Mouse (Mus musculus) gastrocnemius, adult 8-10 months (tissue): Measurements from ENCODE around the gene Fgfr2. TPM values are rescaled to one million over a fixed set of nuclear protein-coding genes. Genes with fewer than 3 reads are reported as not detected.

Experiments
- DNase-seq, 2 experiments: peaks; one replicate each; pipeline ENCODE4 v3.0.0; 2022; ENCODE audit warnings: low spot score in 2 of 2
- total RNA-seq, 4 experiments: library from RNA; stranded (reverse); gene quantifications; 2 replicates each; pipeline ENCODE4 v1.2.4; 2022

Fgfr2 gene
- total RNA-seq, 4 experiments from 2014 or later: 0.17 to 1.3 (median 0.62) TPM

- DNase-seq: no peak
These were observed 497.0 kb downstream of the Fgfr2 start for GRCm38 (mm10) chr7:132626174-132626573.

GRCm38 (mm10) chr7:132624161-132624560 is 499.0 kb downstream of the Fgfr2 start:
- DNase-seq: no peak

GRCm38 (mm10) chr7:132619975-132620918 is 502.9 kb downstream of the Fgfr2 start:
- no peak for DNase-seq

GRCm38 (mm10) chr7:132619549-132619948 is 503.6 kb downstream of the Fgfr2 start:
- no peak for DNase-seq

- no peak for DNase-seq
These were observed 506.1 kb downstream of the Fgfr2 start for GRCm38 (mm10) chr7:132617021-132617564.

GRCm38 (mm10) chr7:132616391-132616790 is 506.8 kb downstream of the Fgfr2 start:
- DNase-seq: no peak

GRCm38 (mm10) chr7:132615346-132615745 is 507.8 kb downstream of the Fgfr2 start:
- DNase-seq: no peak

GRCm38 (mm10) chr7:132611530-132611929 is 511.6 kb downstream of the Fgfr2 start:
- DNase-seq: no peak

- peak; percentile 74 to 84 for DNase-seq
These were observed 512.5 kb downstream of the Fgfr2 start, which contains the start of gene Lhpp for GRCm38 (mm10) chr7:132610468-132611318. TSS of gene Lhpp (plus strand) at chr7:132610638.

- DNase-seq: no peak
These were observed 514.7 kb downstream of the Fgfr2 start for GRCm38 (mm10) chr7:132608316-132609020.

GRCm38 (mm10) chr7:132605689-132606088 is 517.5 kb downstream of the Fgfr2 start:
- DNase-seq: peak; percentile 32 to 43

GRCm38 (mm10) chr7:132604720-132605119 is 518.4 kb downstream of the Fgfr2 start:
- no peak for DNase-seq

- DNase-seq: no peak
These were observed 522.2 kb downstream of the Fgfr2 start for GRCm38 (mm10) chr7:132600926-132601325.

GRCm38 (mm10) chr7:132600026-132600425 is 523.1 kb downstream of the Fgfr2 start:
- no peak for DNase-seq

GRCm38 (mm10) chr7:132599071-132599975 is 523.8 kb downstream of the Fgfr2 start, which contains the start of gene Nkx1-2:
TSS of gene Nkx1-2 (minus strand) at chr7:132599637.
- no peak for DNase-seq

GRCm38 (mm10) chr7:132597251-132598041 is 525.7 kb downstream of the Fgfr2 start:
- DNase-seq: peak in 1 of 2 experiments; percentile 16

GRCm38 (mm10) chr7:132596557-132597250 is 526.4 kb downstream of the Fgfr2 start:
- DNase-seq: no peak

GRCm38 (mm10) chr7:132595787-132596186 is 527.4 kb downstream of the Fgfr2 start:
- no peak for DNase-seq
